Mouse (Mus musculus) spleen, postnatal 14 days (tissue): Measurements from ENCODE around the gene Zbtb1.

ENCODE experiments used
- DNase-seq, 2 experiments: peaks; one replicate each; pipeline ENCODE4 v3.0.0; 2021 to 2022; ENCODE audit warnings: low spot score in 2 of 2

Zbtb1 gene

DNA sequence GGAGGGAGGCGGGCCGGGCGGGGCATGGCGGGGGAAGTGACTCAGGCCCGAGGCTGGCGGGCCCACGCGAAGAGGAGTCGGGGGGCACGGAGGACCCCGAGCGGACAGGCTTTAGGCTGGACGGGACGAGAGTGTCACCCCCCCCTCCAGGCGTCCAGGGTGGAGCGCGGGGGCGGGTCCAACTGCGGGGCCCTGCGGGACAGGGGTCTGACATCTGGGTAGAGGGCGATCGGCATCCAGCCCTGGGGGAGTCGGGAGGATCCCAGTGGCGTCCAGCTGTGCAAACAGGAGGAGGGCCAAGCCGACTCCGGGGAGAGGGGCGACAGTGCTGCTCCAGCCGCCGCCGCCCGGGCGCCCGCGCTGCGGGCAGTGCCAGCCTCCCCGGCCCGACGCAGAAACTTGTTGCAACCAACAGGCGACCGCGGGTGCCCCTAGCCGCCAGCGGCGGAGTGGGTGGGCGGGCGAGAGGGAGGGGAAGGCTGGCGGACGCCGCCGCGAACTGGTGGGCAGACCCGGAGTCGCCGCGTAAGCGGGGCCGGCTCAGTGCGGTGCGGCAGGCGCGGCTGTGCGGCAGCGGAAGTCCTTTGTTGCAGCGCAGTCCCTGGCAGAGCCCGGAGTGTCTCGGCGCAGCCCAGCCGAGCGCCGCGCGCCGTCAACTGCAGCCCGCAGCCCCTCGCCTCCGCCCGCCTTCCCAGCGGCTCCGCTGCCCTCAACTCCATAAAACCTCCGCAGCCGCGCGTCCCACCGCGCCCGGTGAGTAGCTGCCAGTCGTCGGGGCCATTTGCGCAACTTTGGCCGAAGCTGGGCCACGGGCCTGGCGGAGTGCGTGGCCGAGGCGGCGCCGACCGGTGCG is at the start of gene Zbtb1:
Gene Zbtb1 (plus strand): TSS at position 289 of the 853 bp plus-strand sequence.
- peak; percentile 70 to 76 for DNase-seq

DNA sequence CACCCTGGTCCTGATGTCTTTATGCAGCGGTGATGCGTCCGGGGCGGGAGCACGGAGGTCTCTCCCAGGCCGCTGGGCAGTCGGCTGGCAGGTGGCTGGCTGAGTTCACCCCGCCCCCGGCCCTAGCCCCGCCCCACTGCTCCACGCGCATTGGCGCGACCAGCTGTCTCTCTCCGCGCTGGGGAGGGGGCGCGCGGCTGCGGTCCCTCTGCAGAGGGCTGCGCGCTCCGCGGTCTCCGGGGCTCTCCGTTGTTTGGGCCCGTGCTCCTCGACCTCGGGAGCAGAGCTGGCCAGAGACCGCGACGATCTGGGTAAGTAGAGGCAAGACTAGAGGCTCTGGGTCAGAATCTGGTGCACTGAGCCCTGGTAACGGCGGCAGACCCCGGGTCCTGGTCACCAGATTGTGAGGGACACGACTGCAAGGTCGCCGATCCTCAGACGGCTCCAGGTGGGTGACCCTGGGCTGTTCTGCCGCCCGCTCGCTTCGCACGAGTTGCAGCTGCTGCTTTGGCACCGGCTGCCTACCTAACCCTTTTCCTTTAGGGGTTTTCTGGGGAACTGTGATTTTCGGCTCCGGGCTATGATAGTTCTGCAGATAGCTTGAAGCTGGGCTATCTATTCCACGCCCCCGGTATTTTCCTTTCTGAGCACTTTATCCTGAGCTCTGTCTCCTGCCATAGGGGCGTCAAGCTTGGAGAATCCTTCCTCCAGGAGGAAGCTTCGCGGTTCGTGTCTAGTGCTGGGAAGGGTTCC is 45.2 kb upstream of the Zbtb1 start, which contains the start of gene Akap5:
Gene Akap5 (plus strand): TSS at position 213 of the 753 bp plus-strand sequence.
- DNase-seq: peak; percentile 11 to 13

GRCm38 (mm10) chr12:76326437-76327220 is 43.4 kb upstream of the Zbtb1 start:
- DNase-seq: no peak

GRCm38 (mm10) chr12:76328567-76329354 is 41.3 kb upstream of the Zbtb1 start:
- no peak for DNase-seq

DNA sequence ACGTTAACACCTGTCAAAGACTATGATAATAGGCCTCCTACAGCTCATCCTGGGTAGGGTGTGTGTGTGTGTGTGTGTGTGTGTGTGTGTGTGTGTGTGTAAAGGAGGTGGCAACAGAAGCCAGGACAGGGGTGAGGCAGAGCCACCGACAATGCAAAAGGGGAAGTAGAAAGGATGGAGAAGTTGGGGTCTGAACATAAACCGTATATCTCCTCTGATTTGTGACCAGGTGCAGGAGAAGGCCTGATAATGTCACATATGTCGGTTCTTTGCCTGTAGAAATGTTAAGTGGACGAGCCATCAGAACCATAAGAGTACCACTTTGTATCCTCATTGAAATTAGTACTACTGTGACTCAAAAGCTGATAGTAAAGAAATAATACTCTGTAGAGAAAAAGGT is 36.4 kb upstream of the Zbtb1 start:
- DNase-seq: no peak

DNA sequence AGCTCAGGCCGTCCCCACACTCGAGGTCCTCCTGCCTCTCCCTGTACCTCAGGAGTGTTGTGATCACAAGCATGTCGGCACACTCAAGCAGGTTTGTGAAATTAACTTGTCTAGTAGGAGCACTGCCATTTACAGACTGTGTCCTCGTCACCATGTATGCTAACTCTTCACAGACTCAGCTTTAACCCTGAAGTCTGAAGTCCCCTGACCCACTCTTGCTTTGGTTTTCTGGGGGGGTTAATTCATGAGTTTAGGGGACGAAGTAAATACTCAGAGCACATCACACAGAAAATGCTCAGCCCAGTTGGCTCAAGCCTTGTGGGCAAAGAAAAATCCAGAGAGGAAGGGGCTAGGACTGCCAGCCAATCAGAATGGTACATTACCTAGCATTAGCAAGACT is 34.4 kb upstream of the Zbtb1 start:
- DNase-seq: no peak

GRCm38 (mm10) chr12:76336111-76336965 is 33.7 kb upstream of the Zbtb1 start:
- DNase-seq: no peak

DNA sequence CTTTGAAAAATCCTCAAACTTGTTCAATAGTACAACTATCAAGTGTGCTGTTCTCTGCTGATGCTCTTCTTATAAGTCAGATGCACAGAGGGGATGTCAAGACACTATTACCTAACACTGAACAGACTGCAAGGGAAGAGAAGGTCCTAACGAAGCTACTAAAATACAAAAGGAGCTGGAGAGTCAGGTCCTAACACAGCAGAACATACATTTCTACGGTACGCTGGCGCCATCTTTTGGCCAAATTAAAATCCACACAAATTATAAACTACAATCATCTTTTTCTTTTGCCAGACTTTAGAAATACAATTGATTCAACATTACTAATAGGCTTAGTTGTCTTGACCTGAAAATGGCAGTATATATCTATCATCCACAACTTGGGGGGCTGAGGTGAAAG is 29.0 kb upstream of the Zbtb1 start:
- peak in 1 of 2 experiments; percentile 43 for DNase-seq

- DNase-seq: no peak
Measured at GRCm38 (mm10) chr12:76345759-76346455, 24.2 kb upstream of the Zbtb1 start.

- no peak for DNase-seq
Measured at GRCm38 (mm10) chr12:76349680-76350220, 20.3 kb upstream of the Zbtb1 start.

DNA sequence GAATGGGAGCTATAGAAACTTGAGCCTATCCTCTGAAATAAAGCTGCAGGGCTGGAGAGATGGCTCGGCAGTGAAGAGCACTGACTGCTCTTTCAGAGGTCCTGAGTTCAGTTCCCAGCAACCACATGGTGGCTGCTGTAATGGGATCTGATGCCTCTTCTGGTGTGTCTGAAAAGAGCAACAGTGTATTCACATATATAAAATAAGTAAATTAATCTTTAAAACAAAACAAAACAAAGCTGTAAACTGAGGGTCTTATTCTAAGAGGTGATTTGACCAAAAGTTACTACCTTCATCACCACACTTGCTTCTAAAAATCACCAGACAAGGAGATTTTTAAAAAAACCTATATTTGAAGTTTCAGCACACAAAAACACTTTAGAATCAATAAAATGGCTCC is 9.2 kb upstream of the Zbtb1 start:
- no peak for DNase-seq

GRCm38 (mm10) chr12:76361405-76362302 is 8.4 kb upstream of the Zbtb1 start:
- DNase-seq: no peak

- no peak for DNase-seq
Measured at GRCm38 (mm10) chr12:76362303-76362676, 7.8 kb upstream of the Zbtb1 start.

GRCm38 (mm10) chr12:76366276-76366675 is 3.8 kb upstream of the Zbtb1 start:
- no peak for DNase-seq

- no peak for DNase-seq
Measured at GRCm38 (mm10) chr12:76367096-76367995, 2.7 kb upstream of the Zbtb1 start.

DNA sequence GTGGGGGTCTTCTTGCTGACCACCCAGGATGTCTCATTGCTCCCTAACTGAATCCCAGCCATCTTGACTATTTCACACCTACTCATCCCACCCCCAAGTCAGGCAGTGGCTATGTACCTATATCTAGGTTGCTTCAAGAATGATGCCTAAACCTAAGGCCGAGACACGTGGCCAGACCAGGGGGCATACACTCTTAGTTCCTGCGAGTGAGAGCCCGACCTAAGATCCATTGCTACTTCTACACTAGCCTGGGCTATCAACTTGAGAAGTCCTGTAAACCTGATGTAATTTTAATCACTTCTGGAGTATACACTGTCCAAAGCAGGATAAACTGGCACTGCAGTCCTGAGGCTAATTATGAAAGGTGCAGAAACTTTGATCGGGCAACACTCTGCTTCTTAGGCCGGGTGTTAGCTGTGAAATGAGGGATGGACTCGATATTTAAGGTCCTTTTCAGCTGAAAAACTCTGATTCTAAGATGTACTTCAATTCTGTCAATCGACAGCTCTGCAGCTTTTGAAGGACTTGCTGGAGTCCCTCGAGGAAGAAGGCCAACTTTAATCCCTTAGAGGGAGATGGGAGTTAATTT is 1.8 kb upstream of the Zbtb1 start:
- no peak for DNase-seq

DNA sequence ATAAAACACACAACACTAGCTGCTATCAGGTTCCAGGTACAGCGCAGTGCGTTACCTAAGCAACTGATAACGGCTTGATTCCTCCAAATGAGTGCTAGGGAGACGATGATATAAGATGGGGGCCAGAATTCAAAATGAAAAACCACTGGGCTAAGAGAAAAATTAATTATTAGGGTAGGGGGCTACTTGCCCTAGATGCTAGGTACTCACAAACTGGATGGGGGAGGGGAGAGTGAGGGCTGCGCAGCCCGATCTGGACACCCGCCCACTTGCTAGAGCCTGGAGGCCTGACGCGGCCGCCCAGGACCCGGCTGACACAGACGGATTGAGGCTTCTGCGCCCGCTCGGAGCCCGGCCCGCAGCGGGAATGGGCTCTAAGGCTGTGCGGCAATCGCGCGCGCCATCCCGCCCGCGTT is 1.3 kb upstream of the Zbtb1 start:
- DNase-seq: peak in 1 of 2 experiments; percentile 27
